Mouse (Mus musculus): ENCODE measurements around the gene Ube2d3. TPM values are rescaled to one million over a fixed set of nuclear protein-coding genes. Genes with fewer than 3 reads are reported as not detected.

Ube2d3 gene
- polyA plus RNA-seq, 1 experiment from 2014 or later: 420 TPM

DNA sequence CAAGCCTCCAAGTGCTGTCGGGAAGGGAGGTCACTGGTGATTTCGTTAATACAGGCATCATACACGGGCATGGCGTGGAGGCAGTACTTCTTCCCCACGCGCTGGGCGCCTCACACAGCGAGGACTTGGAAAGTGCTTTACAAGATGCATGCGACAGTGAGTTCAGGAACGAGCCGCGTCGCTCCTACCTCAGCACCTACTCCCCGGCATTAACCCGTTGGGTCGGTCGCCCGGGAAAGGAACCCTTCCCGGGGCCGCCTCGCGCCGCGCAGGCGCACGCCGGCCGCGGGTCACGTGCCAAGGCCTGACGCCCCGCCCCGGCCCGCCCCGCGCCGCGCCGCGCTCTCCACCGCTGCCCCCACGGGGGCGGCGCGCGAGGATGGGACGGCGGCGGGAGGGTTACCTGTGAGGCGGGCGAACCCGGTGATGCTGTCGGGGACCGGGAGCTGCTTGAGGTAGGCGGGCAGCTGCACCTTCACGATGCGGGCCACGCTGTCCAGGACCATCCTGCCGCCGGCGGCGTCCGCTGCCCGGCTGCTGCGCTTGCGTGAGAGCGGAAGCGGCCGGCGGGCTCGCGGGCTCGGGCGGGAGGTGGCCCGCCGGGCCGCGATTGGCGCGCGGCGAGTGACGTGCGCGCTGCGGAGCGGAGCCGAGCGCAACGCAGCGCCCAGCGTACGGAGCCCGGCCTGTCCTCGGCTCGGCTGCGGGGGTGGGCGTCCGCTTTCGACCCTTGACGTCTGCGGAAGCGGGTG, 14.9 kb upstream of the Ube2d3 start:
- Histone ChIP-seq H3K4me2 (replicated peaks; ENCODE audit: low read depth) (peak overlapping the region; percentile 71), H3K9me3 (ENCODE audit: control insufficient read depth, low read length) (no peaks in the 10 kb centered on the region), H3K27me3 (ENCODE audit: control insufficient read depth, insufficient read depth, low read length) (no peaks in the 10 kb centered on the region), H3K9ac (ENCODE audit: low read length) (peak overlapping the region; percentile 79), H3K4me3 (ENCODE audit: low read depth, low read length) (peak overlapping the region; percentile 70), H3K27ac (replicated peaks) (peak overlapping the region; percentile 95), H3K4me1 (replicated peaks; ENCODE audit: control insufficient read depth, insufficient read depth) (no peaks in the 10 kb centered on the region), H3K36me3 (ENCODE audit: control insufficient read depth, insufficient read depth, low read length) (no peaks in the 10 kb centered on the region)
- DNase-seq (ENCODE audit: low spot score) (peak; percentile 88), ATAC-seq (ENCODE audit: low FRiP score, low TSS enrichment) (peak; percentile 98)
- WGBS: under 1% methylated on average over 91 of the region's 103 CpGs
- TF ChIP-seq CTCF (IDR thresholded peaks at IDR 0.05; ENCODE audit: low read depth) (0 out of 2 replicates have a peak, but pooled peaks have one; percentile 7), EP300 (optimal IDR thresholded peaks at IDR 0.05) (no peak)

DNA sequence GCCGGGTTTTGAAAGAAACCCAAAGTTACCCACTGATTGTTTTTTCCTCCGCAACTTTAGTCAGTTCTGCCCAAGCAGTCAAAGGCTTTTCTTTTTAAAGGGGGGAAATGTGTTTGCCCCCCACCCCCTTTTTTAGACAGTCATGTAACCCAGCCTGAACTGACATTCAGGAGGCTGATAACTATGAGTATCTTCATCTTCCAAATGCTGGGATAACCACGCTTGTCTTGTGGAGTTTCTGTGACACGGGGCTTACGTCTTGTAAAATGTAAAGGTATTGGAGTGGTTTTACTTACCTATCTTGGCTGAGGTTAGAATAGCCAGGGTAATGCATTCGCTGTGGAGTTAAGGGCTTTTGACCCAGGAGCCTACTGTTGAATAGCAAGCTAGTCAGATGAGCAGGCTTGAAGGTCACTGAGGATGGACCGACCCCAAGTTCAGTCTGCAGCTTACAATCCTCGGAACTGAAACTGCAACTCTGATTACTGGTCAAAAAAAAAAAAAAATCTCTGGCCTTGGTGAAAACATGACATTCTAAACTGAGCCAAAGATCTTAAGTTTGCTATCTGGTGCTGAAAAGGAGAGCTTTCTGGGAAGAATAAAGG, 14.2 kb upstream of the Ube2d3 start, which contains the start of gene Cisd2:
Gene Cisd2, minus strand, starts transcription at position 318 of the 605 bp plus-strand sequence.
- H3K9ac ChIP-seq (ENCODE audit: low read length): peak within 1 kb of the TSS; percentile 79
- H3K9me3 ChIP-seq (ENCODE audit: control insufficient read depth, low read length): no peaks in the 10 kb centered on the region
- ATAC-seq (ENCODE audit: low FRiP score, low TSS enrichment): peak; percentile 21
- peak within 1 kb of the TSS; percentile 71 for H3K4me2 ChIP-seq (replicated peaks; ENCODE audit: low read depth)
- H3K27me3 ChIP-seq (ENCODE audit: control insufficient read depth, insufficient read depth, low read length): no peaks in the 10 kb centered on the region
- no peak for TF ChIP-seq CTCF (IDR thresholded peaks at IDR 0.05; ENCODE audit: low read depth)
- no peak for TF ChIP-seq EP300 (optimal IDR thresholded peaks at IDR 0.05)
- no peaks in the 10 kb centered on the region for H3K4me1 ChIP-seq (replicated peaks; ENCODE audit: control insufficient read depth, insufficient read depth)
- H3K4me3 ChIP-seq (ENCODE audit: low read depth, low read length): peak within 1 kb of the TSS; percentile 70
- WGBS: under 1% methylated on average over 8 of the region's 8 CpGs
- no peak for DNase-seq (ENCODE audit: low spot score)
- H3K27ac ChIP-seq (replicated peaks): peak within 1 kb of the TSS; percentile 95
- no peaks in the 10 kb centered on the region for H3K36me3 ChIP-seq (ENCODE audit: control insufficient read depth, insufficient read depth, low read length)

DNA sequence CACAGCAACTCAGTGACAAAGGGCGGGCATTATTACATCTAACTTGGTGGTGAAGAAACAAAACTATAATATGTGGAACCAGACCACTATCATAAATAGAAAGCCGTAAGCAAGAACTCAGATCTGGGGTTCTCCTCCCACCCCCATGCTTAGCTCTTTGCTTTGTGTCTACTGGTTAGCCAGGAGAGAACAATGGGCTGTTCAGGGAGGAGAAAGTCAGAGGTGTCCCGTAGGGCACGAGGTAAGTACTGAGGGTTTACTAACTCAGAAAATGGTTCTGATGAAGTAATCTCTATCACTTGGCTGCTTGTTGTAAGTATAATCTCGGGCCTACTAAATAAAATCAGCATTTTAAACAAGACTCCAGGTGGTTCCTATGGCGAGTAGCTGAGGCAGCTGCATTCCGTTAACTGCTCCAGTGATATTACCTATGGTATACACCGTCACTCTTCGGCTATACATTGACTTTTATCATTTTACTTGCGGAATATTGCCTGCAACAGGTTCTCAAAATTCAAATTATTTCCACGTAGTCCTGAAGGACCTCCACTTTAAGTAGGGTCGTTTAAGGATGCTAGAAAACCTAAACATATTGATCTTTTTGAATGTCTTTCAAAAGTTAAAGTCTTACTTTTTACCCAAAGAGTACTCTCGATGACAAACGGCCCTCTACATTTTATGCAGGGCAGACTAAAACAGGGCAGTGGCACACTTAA, 890 bp upstream of the Ube2d3 start:
- 37% methylated on average over 14 of the region's 14 CpGs for WGBS
- Histone ChIP-seq H3K4me3 (ENCODE audit: low read depth, low read length) (peak overlapping the region; percentile 85), H3K9me3 (ENCODE audit: control insufficient read depth, low read length) (no peaks in the 10 kb centered on the region), H3K27me3 (ENCODE audit: control insufficient read depth, insufficient read depth, low read length) (no peaks in the 10 kb centered on the region), H3K9ac (ENCODE audit: low read length) (peak overlapping the region; percentile 56), H3K4me2 (replicated peaks; ENCODE audit: low read depth) (peak overlapping the region; percentile 61), H3K27ac (replicated peaks) (peak overlapping the region; percentile 77), H3K4me1 (replicated peaks; ENCODE audit: control insufficient read depth, insufficient read depth) (no peaks in the 10 kb centered on the region), H3K36me3 (ENCODE audit: control insufficient read depth, insufficient read depth, low read length) (no peaks in the 10 kb centered on the region)
- no peak for TF ChIP-seq EP300 (optimal IDR thresholded peaks at IDR 0.05)
- no peak for TF ChIP-seq CTCF (IDR thresholded peaks at IDR 0.05; ENCODE audit: low read depth)
- ATAC-seq (ENCODE audit: low FRiP score, low TSS enrichment): no peak
- no peak for DNase-seq (ENCODE audit: low spot score)

DNA sequence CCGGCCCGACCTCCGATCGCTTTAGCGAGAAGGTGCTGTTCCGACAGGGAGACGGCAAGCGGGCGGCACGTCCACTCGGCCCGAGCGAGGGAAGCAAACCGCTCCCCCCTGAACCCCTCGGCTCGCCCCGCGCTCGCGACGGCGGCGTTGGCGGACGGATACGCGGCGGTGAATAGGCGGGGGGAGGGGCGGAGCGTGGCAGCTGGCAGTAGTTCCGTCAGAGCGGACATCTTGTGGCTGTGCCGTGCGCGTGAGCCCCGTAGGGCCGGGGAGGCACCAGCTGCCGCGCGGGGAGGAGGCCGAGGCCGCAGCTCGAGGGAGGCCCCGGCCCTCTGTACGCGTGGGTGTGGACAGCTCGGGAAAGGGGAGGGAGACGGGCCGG, 573 bp downstream of the Ube2d3 start:
- H3K9ac ChIP-seq (ENCODE audit: low read length): peak overlapping the region; percentile 97
- DNase-seq (ENCODE audit: low spot score): peak; percentile 96
- WGBS: under 1% methylated on average over 45 of the region's 50 CpGs
- H3K36me3 ChIP-seq (ENCODE audit: control insufficient read depth, insufficient read depth, low read length): no peaks in the 10 kb centered on the region
- no peaks in the 10 kb centered on the region for H3K9me3 ChIP-seq (ENCODE audit: control insufficient read depth, low read length)
- H3K27me3 ChIP-seq (ENCODE audit: control insufficient read depth, insufficient read depth, low read length): no peaks in the 10 kb centered on the region
- peak; percentile 77 for ATAC-seq (ENCODE audit: low FRiP score, low TSS enrichment)
- no peaks in the 10 kb centered on the region for H3K4me1 ChIP-seq (replicated peaks; ENCODE audit: control insufficient read depth, insufficient read depth)
- peak overlapping the region; percentile 100 for H3K27ac ChIP-seq (replicated peaks)
- peak overlapping the region; percentile 85 for H3K4me3 ChIP-seq (ENCODE audit: low read depth, low read length)
- peak overlapping the region; percentile 61 for H3K4me2 ChIP-seq (replicated peaks; ENCODE audit: low read depth)
- TF ChIP-seq CTCF (IDR thresholded peaks at IDR 0.05; ENCODE audit: low read depth) (peak; percentile 6; the same call in 1 of the 2 replicates), EP300 (optimal IDR thresholded peaks at IDR 0.05) (no peak)

DNA sequence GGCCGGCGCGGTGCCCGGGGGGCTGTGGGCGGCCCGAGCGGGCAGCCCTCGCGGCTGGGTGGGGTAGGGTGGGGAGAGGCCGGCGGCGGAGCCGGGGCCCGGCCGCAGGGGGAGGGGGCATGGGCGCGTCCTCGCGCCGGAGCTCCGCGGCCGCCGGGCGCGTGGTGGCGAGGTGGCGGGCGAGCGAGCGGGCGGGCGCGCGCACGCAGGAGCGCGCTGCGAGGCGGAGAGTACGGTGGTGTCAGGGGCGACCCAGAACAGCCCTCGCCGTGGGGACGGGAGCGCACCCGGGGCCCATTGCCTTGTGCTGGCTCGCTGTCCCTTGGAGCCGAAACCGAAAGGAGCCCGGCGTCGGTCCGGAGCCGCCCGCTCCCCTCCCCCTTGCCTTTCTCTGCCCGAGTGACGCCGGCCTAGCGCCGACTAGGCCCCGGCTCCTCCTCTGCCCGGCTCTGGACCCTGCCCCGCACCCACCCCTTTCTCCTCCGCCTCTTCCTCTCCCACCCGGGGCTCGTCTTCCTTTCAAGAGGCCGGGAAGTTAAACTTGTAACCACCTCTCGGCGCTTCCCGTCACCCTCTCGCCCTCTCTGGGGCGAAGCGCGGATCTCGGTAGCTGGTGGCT, 1.1 kb downstream of the Ube2d3 start:
- H3K4me3 ChIP-seq (ENCODE audit: low read depth, low read length): peak overlapping the region; percentile 85
- TF ChIP-seq CTCF (IDR thresholded peaks at IDR 0.05; ENCODE audit: low read depth): no peak
- TF ChIP-seq EP300 (optimal IDR thresholded peaks at IDR 0.05): no peak
- no peaks in the 10 kb centered on the region for H3K27me3 ChIP-seq (ENCODE audit: control insufficient read depth, insufficient read depth, low read length)
- peak overlapping the region; percentile 61 for H3K4me2 ChIP-seq (replicated peaks; ENCODE audit: low read depth)
- H3K4me1 ChIP-seq (replicated peaks; ENCODE audit: control insufficient read depth, insufficient read depth): no peaks in the 10 kb centered on the region
- H3K9ac ChIP-seq (ENCODE audit: low read length): peak overlapping the region; percentile 97
- peak; percentile 91 for DNase-seq (ENCODE audit: low spot score)
- 0% methylated on average over 53 of the region's 76 CpGs for WGBS
- peak; percentile 77 for ATAC-seq (ENCODE audit: low FRiP score, low TSS enrichment)
- no peaks in the 10 kb centered on the region for H3K9me3 ChIP-seq (ENCODE audit: control insufficient read depth, low read length)
- no peaks in the 10 kb centered on the region for H3K36me3 ChIP-seq (ENCODE audit: control insufficient read depth, insufficient read depth, low read length)
- H3K27ac ChIP-seq (replicated peaks): peak overlapping the region; percentile 100

Data from stomach, postnatal 0 days (tissue).